Mouse (Mus musculus) left cerebral cortex, adult 8-10 months (tissue): ENCODE measurements at regions not wholly inside any gene's neighbourhood (a gene's known extent, or its start where the extent isn't known, plus 50 kb on each side); places are given as distances from the start of the nearest gene placed in this dataset.

ENCODE experiments used
- DNase-seq, 2 experiments: peaks; one replicate each; pipeline ENCODE4 v3.0.0; 2022; ENCODE audit warnings: low spot score in 2 of 2

DNA sequence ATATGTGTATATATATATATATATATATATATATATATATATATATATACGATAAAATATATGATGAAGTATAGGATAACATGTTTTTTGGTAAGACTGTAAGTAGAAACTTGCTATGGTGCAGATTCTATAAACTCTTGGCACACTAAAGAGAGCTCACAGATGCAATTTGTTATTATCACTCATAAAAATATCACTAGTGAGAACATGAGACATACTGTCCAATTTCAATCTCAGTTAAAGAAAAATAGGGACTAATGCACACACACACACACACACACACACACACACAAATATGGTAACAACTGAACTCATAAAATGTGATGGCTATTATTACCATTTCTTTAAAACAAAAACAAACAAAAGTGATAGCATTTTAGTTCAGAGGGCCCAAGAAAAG lies 292.0 kb downstream of the Cd47 start:
- DNase-seq, result no peak

DNA sequence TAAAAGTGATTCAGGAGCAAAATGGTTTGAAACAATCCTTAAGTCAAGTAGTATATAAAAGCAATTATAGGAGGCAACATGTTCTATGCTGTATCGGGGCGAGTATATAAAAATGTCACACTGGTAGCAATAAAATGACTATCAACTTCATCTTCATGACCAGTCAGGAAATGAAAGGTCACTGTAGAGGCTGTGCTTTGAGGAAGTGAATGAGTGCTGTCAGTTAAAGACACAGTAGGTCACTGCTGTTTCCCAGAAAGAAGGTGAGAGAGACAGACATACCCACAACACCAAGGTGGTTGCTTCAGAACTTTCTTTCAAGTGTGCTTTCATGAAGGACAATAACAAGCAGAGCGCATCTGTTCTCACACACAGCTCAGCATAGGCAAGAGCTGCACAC lies 292.4 kb downstream of the Cd47 start:
- DNase-seq, result no peak

DNA sequence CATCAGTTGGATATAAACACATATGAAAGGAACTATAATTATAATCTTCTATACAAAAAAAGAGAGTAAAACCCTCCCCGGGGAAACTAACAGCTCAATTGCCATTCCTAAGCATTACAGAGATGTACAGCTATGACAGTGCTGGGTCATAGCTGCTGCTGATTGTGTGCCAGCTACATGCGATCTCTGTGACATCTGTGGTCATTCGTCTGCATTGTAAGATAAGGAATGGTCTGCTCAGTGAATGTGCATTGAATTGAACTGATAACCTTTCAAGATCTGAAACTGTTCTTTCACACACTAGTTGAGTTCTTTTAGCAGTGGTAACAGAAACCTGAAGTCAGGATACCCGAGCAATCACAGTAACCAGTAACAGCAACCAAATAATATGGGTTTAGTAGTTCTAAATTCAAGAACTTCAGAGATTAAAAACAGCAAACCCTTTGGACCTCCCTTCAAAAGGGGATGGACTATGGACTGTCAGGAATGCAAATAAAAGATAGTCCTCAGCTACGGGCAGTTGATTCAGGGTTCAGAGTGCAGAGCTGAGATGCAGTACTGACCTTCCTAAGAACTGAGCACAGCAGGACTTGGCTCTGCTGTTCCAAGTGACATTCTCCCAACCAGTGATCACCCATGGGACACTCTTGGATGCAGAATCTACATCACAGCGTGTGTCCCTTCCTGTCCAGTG lies 295.7 kb downstream of the Cd47 start:
- DNase-seq, result no peak

DNA sequence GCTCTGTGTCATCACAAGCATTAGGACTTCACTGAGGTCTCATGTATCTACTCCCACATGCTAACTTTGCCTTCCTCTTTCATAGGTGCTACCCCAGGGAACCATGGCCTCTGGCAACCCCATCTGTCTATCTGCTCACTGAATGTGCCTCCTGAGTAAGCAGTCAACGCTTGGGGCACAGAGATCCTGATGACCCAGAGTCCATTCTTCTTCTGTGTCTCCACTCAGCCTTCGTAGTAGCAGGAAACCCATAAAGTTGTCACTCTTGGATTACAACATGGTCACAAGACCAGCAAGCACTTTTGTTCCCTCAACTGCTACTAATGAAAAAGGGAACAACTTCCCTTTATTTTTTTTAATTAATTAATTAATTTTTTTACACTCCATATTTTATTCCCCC lies 296.2 kb downstream of the Cd47 start:
- no peak for DNase-seq

DNA sequence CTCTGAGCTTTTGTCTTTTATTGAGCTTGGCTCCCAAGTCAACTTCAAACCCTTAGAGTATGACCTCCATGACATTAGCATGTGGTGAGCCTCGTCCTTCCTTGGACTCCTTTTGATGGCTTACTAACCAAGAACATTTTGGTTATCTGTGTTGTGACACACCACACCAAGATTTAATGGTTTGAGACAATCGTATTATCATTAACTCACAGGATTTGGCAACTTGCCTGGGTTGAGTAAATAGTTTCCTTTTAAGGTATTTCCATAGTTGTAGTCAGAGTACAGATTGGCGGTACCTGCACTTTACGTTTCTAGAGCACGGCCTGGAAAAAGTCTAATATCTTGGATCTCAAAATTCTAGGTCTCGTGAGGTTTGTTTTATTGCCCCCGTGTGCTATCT lies 303.0 kb downstream of the Cd47 start:
- no peak for DNase-seq

DNA sequence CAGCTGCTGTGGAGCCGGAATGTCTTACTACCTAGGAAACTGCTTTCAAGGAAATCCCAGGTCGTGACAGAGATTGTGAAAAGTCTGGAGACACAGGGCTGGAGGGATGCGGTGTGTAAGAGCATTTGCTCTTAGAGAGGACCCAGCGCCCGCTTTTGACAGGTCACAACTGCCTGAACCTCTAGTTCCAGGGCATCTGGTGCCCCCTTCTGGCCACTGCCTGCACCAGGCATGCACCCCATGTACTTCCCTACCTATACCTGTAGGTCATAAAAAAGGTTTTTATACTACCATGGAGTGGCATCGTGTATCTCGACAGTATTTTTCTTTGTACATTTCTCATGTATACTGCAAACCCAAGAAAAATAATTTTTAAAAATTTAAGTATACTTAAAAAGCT lies 314.0 kb downstream of the Bbx start:
- no peak for DNase-seq

DNA sequence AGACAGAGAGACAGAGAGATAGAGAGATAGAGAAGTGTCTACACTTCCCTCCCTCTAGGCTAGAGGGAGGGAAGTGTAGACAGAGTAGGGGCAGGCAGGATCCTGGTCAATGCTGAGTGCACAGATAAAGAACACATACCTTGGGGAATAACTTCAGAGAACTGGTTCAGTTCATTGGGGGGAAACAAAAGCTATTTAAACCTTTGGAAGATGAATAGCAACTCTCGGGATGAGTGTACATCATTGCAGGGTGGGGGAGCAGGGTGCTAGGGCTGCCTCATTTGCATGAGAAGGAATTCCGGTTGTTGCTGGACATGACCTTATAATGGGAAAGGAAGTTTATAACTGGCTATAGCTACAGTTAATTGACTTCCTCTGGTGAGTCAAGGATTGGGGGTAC lies 309.7 kb downstream of the Bbx start:
- no peak for DNase-seq

DNA sequence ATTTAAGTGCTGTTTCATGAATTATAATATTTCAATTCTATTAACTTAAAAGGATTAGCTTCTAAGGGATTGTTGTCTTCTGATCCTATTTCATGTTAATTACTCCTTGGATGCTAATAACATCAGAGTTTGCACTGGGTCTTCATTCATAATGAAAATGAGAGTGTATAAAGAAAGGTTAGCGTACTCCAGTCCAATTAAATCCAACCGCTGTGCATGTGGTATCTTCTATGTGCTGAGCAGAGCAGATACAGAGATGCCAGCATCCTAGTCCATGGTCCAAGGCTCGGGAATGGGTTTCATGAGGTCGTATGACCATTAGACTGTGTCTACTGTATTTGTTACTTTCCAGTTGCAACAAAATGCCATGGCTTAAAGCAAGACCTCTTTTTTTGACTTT lies 307.5 kb downstream of the Bbx start:
- DNase-seq, result no peak

DNA sequence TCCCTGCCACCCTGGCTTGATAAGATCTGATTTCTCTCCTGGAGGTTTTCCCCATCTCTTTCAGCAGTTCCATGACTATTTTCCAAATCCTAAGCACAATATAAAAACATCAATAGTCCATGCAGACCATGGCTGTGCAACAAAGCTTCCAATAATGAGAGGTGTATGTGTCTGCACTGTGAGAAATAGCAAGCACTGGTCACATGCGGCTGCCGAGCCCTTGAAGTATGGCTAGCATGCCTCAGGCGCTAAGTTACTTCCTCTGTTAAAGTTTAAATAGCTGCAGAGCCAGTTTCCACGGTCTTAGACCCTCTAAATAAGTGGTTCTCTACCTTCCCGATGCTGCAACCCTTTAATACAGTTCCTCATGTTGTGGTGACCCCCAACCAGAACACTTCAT lies 306.6 kb downstream of the Bbx start:
- no peak for DNase-seq

DNA sequence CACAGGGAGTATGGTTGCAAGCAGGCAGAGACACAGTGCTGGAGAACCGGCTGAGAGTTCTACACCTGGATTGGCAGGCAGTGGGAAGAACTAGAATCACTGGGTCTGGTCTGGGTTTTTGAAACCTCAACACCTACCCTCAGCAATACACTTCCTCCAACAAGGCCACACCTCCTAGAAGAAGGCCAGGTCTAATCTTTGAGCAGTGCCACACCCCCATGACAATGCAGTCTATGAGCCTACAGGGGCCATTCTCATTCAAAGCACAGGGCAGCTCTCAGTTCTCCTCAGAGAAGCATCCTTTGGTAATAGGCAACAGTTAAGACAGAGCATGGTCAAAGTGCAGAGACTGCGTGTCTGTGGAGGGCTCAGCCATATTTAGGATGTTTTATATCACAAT lies 300.8 kb downstream of the Bbx start:
- DNase-seq, result no peak
